In the genomic region with DNA sequence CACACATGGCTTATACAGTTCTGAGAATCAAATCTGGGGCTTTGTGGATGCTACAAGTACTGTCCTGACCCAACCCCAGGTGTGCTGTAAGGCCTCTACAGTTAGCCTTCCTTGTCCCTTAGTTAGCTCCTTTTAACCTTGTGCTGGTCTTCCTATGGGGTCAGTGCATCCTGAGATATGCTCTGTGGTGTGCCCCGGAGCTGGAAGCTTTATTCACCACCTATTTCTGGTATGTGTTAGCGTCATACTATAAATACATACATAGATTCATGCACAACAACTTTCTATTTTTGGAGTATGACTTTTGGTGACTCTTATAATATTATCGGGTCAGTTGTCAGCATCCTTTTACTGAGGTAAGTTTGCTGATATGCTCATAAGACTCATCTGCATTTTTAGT, we compare ENCODE assay signal across 26 mouse cellular contexts. TPM values are rescaled to one million over a fixed set of nuclear protein-coding genes. Genes with fewer than 3 reads are reported as not detected.
DNase-seq lines count a peak whose midpoint lies in the region; ATAC-seq and TF ChIP-seq lines count a peak whose summit lies in the region.
"Had no signal": no experiment of that assay in that cellular context is flagged by ENCODE, and none has a peak within 500 bp of the region (broad histone marks: within the 10 kb centered on the region; RNA-seq: fewer than 3 reads in every experiment).

No protein-coding gene starts in this region.

- 66% methylated on average over 3 of the region's 3 CpGs for WGBS in heart, embryonic 13.5 days
- 76% methylated on average over 3 of the region's 3 CpGs for WGBS in heart, embryonic 12.5 days
- WGBS in heart, embryonic 15.5 days = 55% methylated on average over 3 of the region's 3 CpGs
- WGBS in heart, postnatal 0 days = 43% methylated on average over 3 of the region's 3 CpGs
- 89% methylated on average over 3 of the region's 3 CpGs for WGBS in limb, embryonic 15.5 days
- 95% methylated on average over 3 of the region's 3 CpGs for WGBS in limb, embryonic 10.5 days

- no peak overlapping the region for H3K4me3 ChIP-seq in heart, embryonic 13.5 days
- no peak overlapping the region for H3K4me3 ChIP-seq in heart, embryonic 12.5 days
- no peak overlapping the region for H3K4me3 ChIP-seq in heart, embryonic 15.5 days
- H3K4me3 ChIP-seq in heart, postnatal 0 days (ENCODE audit: low read depth, low read length) = no peak overlapping the region
- no peak overlapping the region for H3K4me3 ChIP-seq in limb, embryonic 15.5 days
- no peak overlapping the region for H3K4me3 ChIP-seq in limb, embryonic 10.5 days
- H3K4me3 ChIP-seq: embryonic facial prominence, embryonic 13.5 days; embryonic facial prominence, embryonic 15.5 days; erythroblast, embryonic 14.5 days; forebrain, embryonic 10.5 days; forebrain, embryonic 12.5 days had no signal

- H3K9ac ChIP-seq in heart, embryonic 13.5 days = no peak overlapping the region
- no peak overlapping the region for H3K9ac ChIP-seq in heart, embryonic 12.5 days
- no peak overlapping the region for H3K9ac ChIP-seq in heart, embryonic 15.5 days
- no peak overlapping the region for H3K9ac ChIP-seq in heart, postnatal 0 days (replicated peaks; ENCODE audit: low read depth, low read length)
- no peak overlapping the region for H3K9ac ChIP-seq in limb, embryonic 15.5 days
- H3K9ac ChIP-seq: embryonic facial prominence, embryonic 13.5 days; embryonic facial prominence, embryonic 15.5 days; forebrain, embryonic 12.5 days had no signal

- TF ChIP-seq CTCF in heart, postnatal 0 days (IDR thresholded peaks at IDR 0.05; ENCODE audit: low read depth) = no peak

- no peak overlapping the region for H3K4me2 ChIP-seq in heart, embryonic 13.5 days
- no peak overlapping the region for H3K4me2 ChIP-seq in heart, embryonic 12.5 days
- no peak overlapping the region for H3K4me2 ChIP-seq in heart, embryonic 15.5 days
- no peak overlapping the region for H3K4me2 ChIP-seq in heart, postnatal 0 days (ENCODE audit: low read depth, low read length)
- H3K4me2 ChIP-seq in limb, embryonic 15.5 days = no peak overlapping the region
- H3K4me2 ChIP-seq: embryonic facial prominence, embryonic 13.5 days; embryonic facial prominence, embryonic 15.5 days; forebrain, embryonic 12.5 days had no signal

- ATAC-seq in heart, embryonic 13.5 days (ENCODE audit: extremely low read depth, insufficient number of reproducible peaks, low FRiP score, low TSS enrichment) = no peak
- no peak for ATAC-seq in heart, embryonic 12.5 days (ENCODE audit: insufficient number of reproducible peaks, low FRiP score)
- no peak for ATAC-seq in heart, embryonic 15.5 days (replicated peaks; ENCODE audit: insufficient number of reproducible peaks, insufficient read depth, low FRiP score, low read depth)
- ATAC-seq in heart, postnatal 0 days (ENCODE audit: insufficient read depth, low read depth) = peak; percentile 82
- no peak for ATAC-seq in limb, embryonic 15.5 days (ENCODE audit: insufficient number of reproducible peaks, low FRiP score, low TSS enrichment, low read depth)
- ATAC-seq: forebrain, embryonic 14.5 days had no signal

- no peak for DNase-seq in heart, adult 9 months (ENCODE audit: low spot score in 2 of 2)
- DNase-seq in heart, postnatal 0 days (ENCODE audit: low spot score) = peak; percentile 21
- DNase-seq in heart, adult 8-10 months (ENCODE audit: low spot score) = no peak
- no peak for DNase-seq in limb, embryonic 10.5 days (ENCODE audit: low spot score)
- DNase-seq: adrenal gland, adult 2 months; adrenal gland, postnatal 10 days; adrenal gland, postnatal 25 days; cerebellum, adult 11 months; cerebellum, adult 18-20 months; cerebellum, adult 8-10 months; cerebellum, adult 9-11 months; cerebellum, postnatal 14 days; cerebellum, postnatal 36 days; embryo, embryonic 11 days had no signal

- H3K9me3 ChIP-seq in heart, embryonic 13.5 days = 0 out of 2 replicates have a peak, but pooled peaks cover 5% of the 10 kb centered on the region
- H3K9me3 ChIP-seq in heart, embryonic 12.5 days (replicated peaks) = no peaks in the 10 kb centered on the region
- no peaks in the 10 kb centered on the region for H3K9me3 ChIP-seq in heart, embryonic 15.5 days (replicated peaks)
- no peaks in the 10 kb centered on the region for H3K9me3 ChIP-seq in heart, postnatal 0 days (replicated peaks; ENCODE audit: control insufficient read depth, low read length)
- 0 out of 2 replicates have a peak, but pooled peaks cover 6% of the 10 kb centered on the region for H3K9me3 ChIP-seq in limb, embryonic 15.5 days
- H3K9me3 ChIP-seq in limb, embryonic 10.5 days (replicated peaks) = no peaks in the 10 kb centered on the region
- H3K9me3 ChIP-seq: embryonic facial prominence, embryonic 13.5 days; embryonic facial prominence, embryonic 15.5 days had no signal

- no peak for TF ChIP-seq EP300 in heart, postnatal 0 days (IDR thresholded peaks at IDR 0.05; ENCODE audit: low read depth)

- peak overlapping the region; percentile 48 for H3K27ac ChIP-seq in heart, embryonic 13.5 days (replicated peaks)
- no peak overlapping the region for H3K27ac ChIP-seq in heart, embryonic 12.5 days (ENCODE audit: poor library complexity, severe bottlenecking)
- H3K27ac ChIP-seq in heart, embryonic 15.5 days = peak overlapping the region; percentile 65
- peak overlapping the region; percentile 22 for H3K27ac ChIP-seq in heart, postnatal 0 days (ENCODE audit: low read depth)
- peak overlapping the region; percentile 13; the same call in 1 of the 2 replicates for H3K27ac ChIP-seq in limb, embryonic 15.5 days
- no peak overlapping the region for H3K27ac ChIP-seq in limb, embryonic 10.5 days
- H3K27ac ChIP-seq: embryonic facial prominence, embryonic 13.5 days; embryonic facial prominence, embryonic 15.5 days; forebrain, embryonic 10.5 days; forebrain, embryonic 12.5 days had no signal

- peaks cover 6% of the 10 kb centered on the region; the same call in 1 of the 2 replicates for H3K4me1 ChIP-seq in heart, embryonic 13.5 days
- no peaks in the 10 kb centered on the region for H3K4me1 ChIP-seq in heart, embryonic 12.5 days (replicated peaks)
- H3K4me1 ChIP-seq in heart, embryonic 15.5 days (replicated peaks) = peaks cover 5% of the 10 kb centered on the region; the same call in 1 of the 2 replicates
- no peaks in the 10 kb centered on the region for H3K4me1 ChIP-seq in heart, postnatal 0 days (ENCODE audit: control insufficient read depth, insufficient read depth)
- no peaks in the 10 kb centered on the region for H3K4me1 ChIP-seq in limb, embryonic 15.5 days
- H3K4me1 ChIP-seq in limb, embryonic 10.5 days = no peaks in the 10 kb centered on the region
- H3K4me1 ChIP-seq: embryonic facial prominence, embryonic 13.5 days; embryonic facial prominence, embryonic 15.5 days; forebrain, embryonic 10.5 days; forebrain, embryonic 12.5 days had no signal

- no peaks in the 10 kb centered on the region for H3K27me3 ChIP-seq in heart, embryonic 13.5 days (replicated peaks)
- H3K27me3 ChIP-seq in heart, embryonic 12.5 days (replicated peaks) = no peaks in the 10 kb centered on the region
- no peaks in the 10 kb centered on the region for H3K27me3 ChIP-seq in heart, embryonic 15.5 days
- H3K27me3 ChIP-seq in heart, postnatal 0 days (ENCODE audit: control insufficient read depth, insufficient read depth, low read length) = no peaks in the 10 kb centered on the region
- H3K27me3 ChIP-seq in limb, embryonic 15.5 days = no peaks in the 10 kb centered on the region
- no peaks in the 10 kb centered on the region for H3K27me3 ChIP-seq in limb, embryonic 10.5 days (ENCODE audit: low read depth, poor library complexity, severe bottlenecking)
- H3K27me3 ChIP-seq: embryonic facial prominence, embryonic 13.5 days; embryonic facial prominence, embryonic 15.5 days; forebrain, embryonic 12.5 days had no signal

- H3K36me3 ChIP-seq in heart, embryonic 13.5 days = peaks cover 100% of the 10 kb centered on the region
- peaks cover 91% of the 10 kb centered on the region for H3K36me3 ChIP-seq in heart, embryonic 12.5 days
- peaks cover 76% of the 10 kb centered on the region for H3K36me3 ChIP-seq in heart, embryonic 15.5 days
- H3K36me3 ChIP-seq in heart, postnatal 0 days (replicated peaks; ENCODE audit: control insufficient read depth, insufficient read depth, low read length) = peaks cover 89% of the 10 kb centered on the region
- H3K36me3 ChIP-seq in limb, embryonic 15.5 days = peaks cover 89% of the 10 kb centered on the region
- H3K36me3 ChIP-seq in limb, embryonic 10.5 days = peaks cover 99% of the 10 kb centered on the region

RNA-seq across cellular contexts. Expression of gene Ankrd61, which starts 12.2 kb away (rescaled TPM):
- 0.08 and 0.21 TPM in 2 replicates for polyA plus RNA-seq in heart, embryonic 13.5 days (2015; fragmentation: Nextera tagmentation; extraction: Ambion mirVana)
- 0.22 and 0.39 TPM in 2 replicates for polyA plus RNA-seq in heart, embryonic 12.5 days (2016; fragmentation: Nextera tagmentation; extraction: Ambion mirVana)
- 0.11 and 0.33 TPM in 2 replicates for polyA plus RNA-seq in heart, embryonic 15.5 days (2015; fragmentation: Nextera tagmentation; extraction: Ambion mirVana)
- not detected in 2 replicates for total RNA-seq in heart, postnatal 0 days (2014; rRNA removed; ENCODE audit: low replicate concordance)
- polyA plus RNA-seq in heart, postnatal 0 days (2015; fragmentation: Nextera tagmentation; extraction: Ambion mirVana) = 0.07 TPM in 1 of 2 replicates, not detected in the other
- total RNA-seq in heart, adult 8-10 months (2022) = not detected
- polyA plus RNA-seq in limb, embryonic 15.5 days (2015; fragmentation: Nextera tagmentation; extraction: Ambion mirVana) = 0.30 and 0.51 TPM in 2 replicates
- 0.11 and 0.35 TPM in 2 replicates for polyA plus RNA-seq in limb, embryonic 10.5 days (2016; fragmentation: Nextera tagmentation; extraction: Ambion mirVana)
- total RNA-seq: adrenal gland, adult 2 months; adrenal gland, postnatal 10 days; common myeloid progenitor, adult 5-6 weeks had no signal
- polyA plus RNA-seq: erythroblast, embryonic 14.5 days had no signal

RNA-seq across cellular contexts. Expression of gene Aimp2, which starts 24.4 kb away (rescaled TPM):
- 93.9 and 106 TPM in 2 replicates for polyA plus RNA-seq in heart, embryonic 13.5 days (2015; fragmentation: Nextera tagmentation; extraction: Ambion mirVana)
- polyA plus RNA-seq in heart, embryonic 12.5 days (2016; fragmentation: Nextera tagmentation; extraction: Ambion mirVana) = 85.9 and 86.6 TPM in 2 replicates
- polyA plus RNA-seq in heart, embryonic 15.5 days (2015; fragmentation: Nextera tagmentation; extraction: Ambion mirVana) = 78.7 and 81.1 TPM in 2 replicates
- total RNA-seq in heart, postnatal 0 days (2014; rRNA removed; ENCODE audit: low replicate concordance) = 55.8 and 99.0 TPM in 2 replicates
- 64.9 and 67.2 TPM in 2 replicates for polyA plus RNA-seq in heart, postnatal 0 days (2015; fragmentation: Nextera tagmentation; extraction: Ambion mirVana)
- 10 to 100 TPM; 29.4 to 31.0 (median 30.9) TPM for total RNA-seq in heart, adult 8-10 months (2022)
- 99.5 and 111 TPM in 2 replicates for polyA plus RNA-seq in limb, embryonic 15.5 days (2015; fragmentation: Nextera tagmentation; extraction: Ambion mirVana)
- 128 and 149 TPM in 2 replicates for polyA plus RNA-seq in limb, embryonic 10.5 days (2016; fragmentation: Nextera tagmentation; extraction: Ambion mirVana)

RNA-seq across cellular contexts. Expression of gene Pms2, which starts 24.5 kb away (rescaled TPM):
- 19.6 and 22.9 TPM in 2 replicates for polyA plus RNA-seq in heart, embryonic 13.5 days (2015; fragmentation: Nextera tagmentation; extraction: Ambion mirVana)
- polyA plus RNA-seq in heart, embryonic 12.5 days (2016; fragmentation: Nextera tagmentation; extraction: Ambion mirVana) = 24.2 and 25.1 TPM in 2 replicates
- polyA plus RNA-seq in heart, embryonic 15.5 days (2015; fragmentation: Nextera tagmentation; extraction: Ambion mirVana) = 15.5 and 18.9 TPM in 2 replicates
- total RNA-seq in heart, postnatal 0 days (2014; rRNA removed; ENCODE audit: low replicate concordance) = 6.8 and 10.5 TPM in 2 replicates
- polyA plus RNA-seq in heart, postnatal 0 days (2015; fragmentation: Nextera tagmentation; extraction: Ambion mirVana) = 7.5 and 8.0 TPM in 2 replicates
- 1 to 10 TPM; 2.7 to 5.1 (median 3.6) TPM for total RNA-seq in heart, adult 8-10 months (2022)
- 23.6 and 26.5 TPM in 2 replicates for polyA plus RNA-seq in limb, embryonic 15.5 days (2015; fragmentation: Nextera tagmentation; extraction: Ambion mirVana)
- 36.7 and 45.7 TPM in 2 replicates for polyA plus RNA-seq in limb, embryonic 10.5 days (2016; fragmentation: Nextera tagmentation; extraction: Ambion mirVana)

RNA-seq across cellular contexts. Expression of gene Gm42421, which starts 42.7 kb away (rescaled TPM):
- polyA plus RNA-seq in heart, embryonic 13.5 days (2015; fragmentation: Nextera tagmentation; extraction: Ambion mirVana) = 0.45 and 0.69 TPM in 2 replicates
- polyA plus RNA-seq in heart, embryonic 12.5 days (2016; fragmentation: Nextera tagmentation; extraction: Ambion mirVana) = 0.33 and 0.55 TPM in 2 replicates
- polyA plus RNA-seq in heart, embryonic 15.5 days (2015; fragmentation: Nextera tagmentation; extraction: Ambion mirVana) = 0.43 and 0.53 TPM in 2 replicates
- 5.8 TPM in 1 of 2 replicates, not detected in the other for total RNA-seq in heart, postnatal 0 days (2014; rRNA removed; ENCODE audit: low replicate concordance)
- polyA plus RNA-seq in heart, postnatal 0 days (2015; fragmentation: Nextera tagmentation; extraction: Ambion mirVana) = 0.29 and 0.54 TPM in 2 replicates
- total RNA-seq in heart, adult 8-10 months (2022) = under 1 TPM in 1 of 4 experiments, not detected in 3; 0.47 TPM
- polyA plus RNA-seq in limb, embryonic 15.5 days (2015; fragmentation: Nextera tagmentation; extraction: Ambion mirVana) = 0.70 and 0.72 TPM in 2 replicates
- 0.40 and 0.83 TPM in 2 replicates for polyA plus RNA-seq in limb, embryonic 10.5 days (2016; fragmentation: Nextera tagmentation; extraction: Ambion mirVana)
- total RNA-seq: adrenal gland, postnatal 10 days; common myeloid progenitor, adult 5-6 weeks had no signal
- polyA plus RNA-seq: adrenal gland, adult 2 months; erythroblast, embryonic 14.5 days had no signal

RNA-seq across cellular contexts. Expression of gene Rsph10b, which starts 47.6 kb away (rescaled TPM):
- polyA plus RNA-seq in heart, embryonic 13.5 days (2015; fragmentation: Nextera tagmentation; extraction: Ambion mirVana) = 0.87 and 1.7 TPM in 2 replicates
- polyA plus RNA-seq in heart, embryonic 12.5 days (2016; fragmentation: Nextera tagmentation; extraction: Ambion mirVana) = 1.0 and 1.3 TPM in 2 replicates
- polyA plus RNA-seq in heart, embryonic 15.5 days (2015; fragmentation: Nextera tagmentation; extraction: Ambion mirVana) = 0.63 and 0.74 TPM in 2 replicates
- 0.35 and 1.2 TPM in 2 replicates for total RNA-seq in heart, postnatal 0 days (2014; rRNA removed; ENCODE audit: low replicate concordance)
- polyA plus RNA-seq in heart, postnatal 0 days (2015; fragmentation: Nextera tagmentation; extraction: Ambion mirVana) = 0.72 and 1.6 TPM in 2 replicates
- total RNA-seq in heart, adult 8-10 months (2022) = under 1 TPM; 0.13 to 0.37 (median 0.25) TPM
- polyA plus RNA-seq in limb, embryonic 15.5 days (2015; fragmentation: Nextera tagmentation; extraction: Ambion mirVana) = 1.4 and 3.4 TPM in 2 replicates
- polyA plus RNA-seq in limb, embryonic 10.5 days (2016; fragmentation: Nextera tagmentation; extraction: Ambion mirVana) = 0.41 and 1.1 TPM in 2 replicates
- total RNA-seq: common myeloid progenitor, adult 5-6 weeks had no signal
- polyA plus RNA-seq: C2C12 had no signal

Comparison
In these comparisons a context has a peak if more than half of its experiments do, and no peak if none do; other contexts are left out.
1. H3K27ac ChIP-seq: peak in heart, embryonic 13.5 days (single experiment), heart, embryonic 15.5 days (single experiment), heart, postnatal 0 days (single experiment) and limb, embryonic 15.5 days (single experiment); none in heart, embryonic 12.5 days (single experiment) and limb, embryonic 10.5 days (single experiment).